Mouse (Mus musculus): ENCODE measurements at regions not wholly inside any gene's neighbourhood (a gene's known extent, or its start where the extent isn't known, plus 50 kb on each side); places are given as distances from the start of the nearest gene placed in this dataset.

GRCm38 (mm10) chr17:14588086-14588817 is 105.8 kb downstream of the Thbs2 start:
- H3K9ac ChIP-seq (replicated peaks), result no peak overlapping the region
- ATAC-seq (no peak), DNase-seq (no peak)
- 84% methylated on average over 12 of the region's 12 CpGs for WGBS (ENCODE audit: insufficient replicate concordance)
- no peak overlapping the region for H3K27ac ChIP-seq (ENCODE audit: low read depth)
- no peaks in the 10 kb centered on the region for H3K4me1 ChIP-seq (ENCODE audit: insufficient read depth)
- TF ChIP-seq EP300 (IDR thresholded peaks at IDR 0.05; ENCODE audit: low read depth) (no peak), CTCF (IDR thresholded peaks at IDR 0.05; ENCODE audit: low read depth) (no peak)
- H3K9me3 ChIP-seq (ENCODE audit: low read length), result no peaks in the 10 kb centered on the region
- H3K36me3 ChIP-seq (replicated peaks; ENCODE audit: insufficient read depth, low read length), result no peaks in the 10 kb centered on the region
- H3K4me2 ChIP-seq (ENCODE audit: low read depth, low read length), result no peak overlapping the region
- no peaks in the 10 kb centered on the region for H3K27me3 ChIP-seq (ENCODE audit: insufficient read depth, low read length)
- no peak overlapping the region for H3K4me3 ChIP-seq (ENCODE audit: low read depth, low read length)

GRCm38 (mm10) chr17:14579671-14580070 is 114.4 kb downstream of the Thbs2 start:
- H3K36me3 ChIP-seq (replicated peaks; ENCODE audit: insufficient read depth, low read length), result no peaks in the 10 kb centered on the region
- no peak overlapping the region for H3K4me3 ChIP-seq (ENCODE audit: low read depth, low read length)
- no peak overlapping the region for H3K27ac ChIP-seq (ENCODE audit: low read depth)
- H3K9me3 ChIP-seq (ENCODE audit: low read length), result no peaks in the 10 kb centered on the region
- 65% methylated on average over 3 of the region's 3 CpGs for WGBS (ENCODE audit: insufficient replicate concordance)
- DNase-seq (no peak), ATAC-seq (no peak)
- no peak for TF ChIP-seq EP300 (IDR thresholded peaks at IDR 0.05; ENCODE audit: low read depth)
- TF ChIP-seq CTCF (IDR thresholded peaks at IDR 0.05; ENCODE audit: low read depth), result no peak
- H3K27me3 ChIP-seq (ENCODE audit: insufficient read depth, low read length), result no peaks in the 10 kb centered on the region
- no peak overlapping the region for H3K9ac ChIP-seq (replicated peaks)
- no peak overlapping the region for H3K4me2 ChIP-seq (ENCODE audit: low read depth, low read length)
- H3K4me1 ChIP-seq (ENCODE audit: insufficient read depth), result no peaks in the 10 kb centered on the region

- Histone ChIP-seq H3K9me3 (ENCODE audit: low read length) (no peaks in the 10 kb centered on the region), H3K4me1 (ENCODE audit: insufficient read depth) (no peaks in the 10 kb centered on the region), H3K4me2 (ENCODE audit: low read depth, low read length) (no peak overlapping the region), H3K27ac (ENCODE audit: low read depth) (no peak overlapping the region), H3K4me3 (ENCODE audit: low read depth, low read length) (no peak overlapping the region), H3K9ac (replicated peaks) (no peak overlapping the region), H3K27me3 (ENCODE audit: insufficient read depth, low read length) (no peaks in the 10 kb centered on the region), H3K36me3 (replicated peaks; ENCODE audit: insufficient read depth, low read length) (no peaks in the 10 kb centered on the region)
- TF ChIP-seq EP300 (IDR thresholded peaks at IDR 0.05; ENCODE audit: low read depth) (no peak), CTCF (IDR thresholded peaks at IDR 0.05; ENCODE audit: low read depth) (no peak)
- DNase-seq (no peak), ATAC-seq (no peak)
- 73% methylated on average over 1 of the region's 1 CpGs for WGBS (ENCODE audit: insufficient replicate concordance)
Observed at GRCm38 (mm10) chr17:14578721-14579120, 115.3 kb downstream of the Thbs2 start.

GRCm38 (mm10) chr17:14578194-14578593 is 115.8 kb downstream of the Thbs2 start:
- ATAC-seq (no peak), DNase-seq (no peak)
- no peaks in the 10 kb centered on the region for H3K27me3 ChIP-seq (ENCODE audit: insufficient read depth, low read length)
- no peaks in the 10 kb centered on the region for H3K4me1 ChIP-seq (ENCODE audit: insufficient read depth)
- WGBS (ENCODE audit: insufficient replicate concordance), result 42% methylated on average over 3 of the region's 3 CpGs
- H3K9me3 ChIP-seq (ENCODE audit: low read length), result no peaks in the 10 kb centered on the region
- TF ChIP-seq CTCF (IDR thresholded peaks at IDR 0.05; ENCODE audit: low read depth), result no peak
- TF ChIP-seq EP300 (IDR thresholded peaks at IDR 0.05; ENCODE audit: low read depth), result no peak
- no peak overlapping the region for H3K4me3 ChIP-seq (ENCODE audit: low read depth, low read length)
- no peak overlapping the region for H3K4me2 ChIP-seq (ENCODE audit: low read depth, low read length)
- H3K9ac ChIP-seq (replicated peaks), result no peak overlapping the region
- no peaks in the 10 kb centered on the region for H3K36me3 ChIP-seq (replicated peaks; ENCODE audit: insufficient read depth, low read length)
- no peak overlapping the region for H3K27ac ChIP-seq (ENCODE audit: low read depth)

- Histone ChIP-seq H3K27ac (ENCODE audit: low read depth) (no peak overlapping the region), H3K4me1 (ENCODE audit: insufficient read depth) (no peaks in the 10 kb centered on the region), H3K4me3 (ENCODE audit: low read depth, low read length) (no peak overlapping the region), H3K27me3 (ENCODE audit: insufficient read depth, low read length) (no peaks in the 10 kb centered on the region), H3K36me3 (replicated peaks; ENCODE audit: insufficient read depth, low read length) (no peaks in the 10 kb centered on the region), H3K9ac (replicated peaks) (no peak overlapping the region), H3K4me2 (ENCODE audit: low read depth, low read length) (no peak overlapping the region), H3K9me3 (ENCODE audit: low read length) (no peaks in the 10 kb centered on the region)
- TF ChIP-seq CTCF (IDR thresholded peaks at IDR 0.05; ENCODE audit: low read depth), result no peak
- no peak for TF ChIP-seq EP300 (IDR thresholded peaks at IDR 0.05; ENCODE audit: low read depth)
- WGBS (ENCODE audit: insufficient replicate concordance), result 57% methylated on average over 2 of the region's 2 CpGs
- no peak for DNase-seq
- ATAC-seq, result no peak
Observed at GRCm38 (mm10) chr17:14576159-14576558, 117.9 kb downstream of the Thbs2 start.

- no peaks in the 10 kb centered on the region for H3K4me1 ChIP-seq (ENCODE audit: insufficient read depth)
- no peak for DNase-seq
- H3K4me3 ChIP-seq (ENCODE audit: low read depth, low read length), result no peak overlapping the region
- no peak overlapping the region for H3K4me2 ChIP-seq (ENCODE audit: low read depth, low read length)
- no peaks in the 10 kb centered on the region for H3K27me3 ChIP-seq (ENCODE audit: insufficient read depth, low read length)
- ATAC-seq, result no peak
- no peaks in the 10 kb centered on the region for H3K36me3 ChIP-seq (replicated peaks; ENCODE audit: insufficient read depth, low read length)
- TF ChIP-seq EP300 (IDR thresholded peaks at IDR 0.05; ENCODE audit: low read depth), result no peak
- no peak for TF ChIP-seq CTCF (IDR thresholded peaks at IDR 0.05; ENCODE audit: low read depth)
- no peak overlapping the region for H3K27ac ChIP-seq (ENCODE audit: low read depth)
- 77% methylated on average over 7 of the region's 7 CpGs for WGBS (ENCODE audit: insufficient replicate concordance)
- no peak overlapping the region for H3K9ac ChIP-seq (replicated peaks)
- no peaks in the 10 kb centered on the region for H3K9me3 ChIP-seq (ENCODE audit: low read length)
Observed at GRCm38 (mm10) chr17:14571143-14571542, 122.9 kb downstream of the Thbs2 start.

Measured in liver, postnatal 0 days (tissue).